Mouse (Mus musculus) thymus, adult 2 months (tissue): ENCODE results near the gene Rwdd4a.

ENCODE experiments used
- CTCF ChIP-seq: fragments of 200-500 bp; IDR thresholded peaks from 2 replicates; pipeline ENCODE4 v1.5.1; 2012; ENCODE audit warnings: mild to moderate bottlenecking, control low read depth, low read length, moderate library complexity, borderline replicate concordance; ENCODE audit not compliant: control insufficient read depth, poor library complexity, insufficient read depth; ENCODE audit errors: extremely low read depth
- POLR2A ChIP-seq: fragments of 200-500 bp; IDR thresholded peaks from 2 replicates; pipeline ENCODE4 v1.6.1; 2012; ENCODE audit warnings: mild to moderate bottlenecking, low read length, control low read depth, moderate library complexity; ENCODE audit not compliant: control insufficient read depth, poor library complexity, insufficient read depth; ENCODE audit errors: extremely low read depth

GRCm38 (mm10) chr8:47505431-47505830 lies 28.0 kb upstream of the Rwdd4a start:
- TF ChIP-seq CTCF (no peak), POLR2A (no peak)
